Mouse (Mus musculus) WW6 (cell line): Measurements from ENCODE around the gene Ltbp4.
A peak's percentile ranks its signal among the peaks of the same experiment; 100 is the strongest.

ENCODE experiments used
- DNase-seq: peaks from one replicate; pipeline ENCODE4 v3.0.0-alpha.2; 2013; ENCODE audit warnings: low read depth, low spot score

The Ltbp4 gene

DNA sequence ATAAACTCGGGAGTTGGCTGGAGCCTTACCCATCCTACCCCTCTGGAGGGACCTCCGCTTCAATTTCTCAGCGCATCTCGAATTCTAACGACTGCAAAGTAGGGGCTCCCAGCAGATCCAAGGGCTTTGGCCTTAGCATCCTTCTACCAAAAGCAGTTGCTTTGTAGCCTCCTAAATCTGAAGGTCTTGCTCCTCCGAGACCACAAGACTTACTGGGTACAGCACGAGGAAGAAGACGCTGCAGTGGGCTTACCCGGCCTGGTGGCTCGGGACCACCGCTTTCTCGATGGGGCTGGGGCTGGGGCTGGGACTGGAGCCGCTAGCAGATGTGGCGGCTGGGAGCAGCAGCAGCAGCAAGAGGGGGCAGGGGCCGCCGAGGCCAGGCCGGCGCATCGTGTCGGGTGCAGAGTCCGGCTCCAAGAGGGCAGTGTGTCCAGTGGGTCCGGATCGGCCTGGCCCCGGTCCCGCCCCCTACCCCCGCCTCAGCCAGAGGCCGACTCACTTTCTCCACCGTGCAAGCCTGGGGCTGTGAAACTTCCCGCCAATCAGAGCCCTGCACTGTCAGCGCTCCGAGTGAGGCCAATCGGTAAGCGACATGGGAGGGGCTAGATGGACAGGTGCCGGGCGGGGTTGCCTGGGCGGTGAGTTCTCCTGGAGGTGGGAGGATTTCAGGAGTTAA, at the start of gene Ltbp4:
Gene Ltbp4 (minus strand): TSS at position 518 of the 679 bp plus-strand sequence.
- DNase-seq, result no peak

DNA sequence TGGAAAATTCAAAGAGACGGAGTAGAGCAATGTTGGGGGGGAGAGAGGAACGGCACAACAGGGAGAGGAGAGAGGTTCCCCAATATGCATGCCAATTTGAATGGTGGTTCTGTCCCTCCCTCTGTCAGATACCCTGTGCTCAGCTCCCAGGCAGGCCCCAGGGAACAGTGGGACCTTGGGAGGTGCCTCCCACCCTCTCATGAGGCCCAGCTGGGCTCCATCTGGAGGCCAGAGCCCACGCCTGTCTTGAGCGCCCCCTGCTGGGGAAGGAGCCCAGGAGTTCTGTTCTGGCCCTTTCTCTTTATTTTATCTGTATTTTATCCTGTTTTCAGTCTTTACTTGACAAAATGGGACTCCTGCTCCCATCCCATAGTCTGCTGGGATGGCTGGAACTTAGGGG, 47.2 kb upstream of the Ltbp4 start:
- no peak for DNase-seq

DNA sequence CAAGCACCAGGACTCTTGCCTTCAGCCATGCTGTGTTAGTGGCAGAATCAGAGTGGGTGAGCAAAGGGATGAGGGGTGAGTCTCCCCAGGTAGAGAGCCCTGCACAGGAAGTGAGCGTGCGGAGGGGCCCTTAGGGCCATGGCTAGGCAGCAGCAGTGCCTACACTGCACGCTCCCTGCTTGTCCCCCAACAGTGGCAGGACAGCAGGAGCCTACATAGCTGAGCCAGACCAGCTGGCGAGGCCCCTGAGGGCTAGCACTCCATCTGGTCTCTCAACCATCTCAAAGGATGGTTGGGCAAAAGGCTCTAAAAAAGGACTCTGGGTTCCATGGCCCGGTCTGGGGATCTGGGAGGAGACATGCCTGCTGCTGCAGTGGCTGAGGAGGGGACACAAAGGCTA, 46.6 kb upstream of the Ltbp4 start:
- no peak for DNase-seq

DNA sequence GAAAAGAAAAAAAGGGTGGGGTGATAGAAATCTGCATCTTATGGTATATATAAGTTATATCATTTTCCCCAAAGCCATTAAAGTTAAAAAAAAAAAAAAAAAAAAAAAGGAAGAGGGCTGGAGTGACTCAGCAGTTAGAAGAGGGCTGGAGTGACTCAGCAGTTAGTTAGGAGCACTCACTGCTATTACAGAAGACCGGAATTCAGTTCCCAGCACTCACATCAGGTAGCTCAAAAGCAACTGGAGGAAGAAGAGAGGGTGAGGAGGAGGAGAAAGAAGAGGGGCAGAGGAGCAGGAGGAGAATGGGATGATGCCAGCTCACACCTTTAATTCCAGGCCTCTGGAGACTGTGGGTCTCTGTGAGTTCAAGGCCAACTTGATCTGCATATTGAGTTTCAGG, 45.7 kb upstream of the Ltbp4 start:
- no peak for DNase-seq

DNA sequence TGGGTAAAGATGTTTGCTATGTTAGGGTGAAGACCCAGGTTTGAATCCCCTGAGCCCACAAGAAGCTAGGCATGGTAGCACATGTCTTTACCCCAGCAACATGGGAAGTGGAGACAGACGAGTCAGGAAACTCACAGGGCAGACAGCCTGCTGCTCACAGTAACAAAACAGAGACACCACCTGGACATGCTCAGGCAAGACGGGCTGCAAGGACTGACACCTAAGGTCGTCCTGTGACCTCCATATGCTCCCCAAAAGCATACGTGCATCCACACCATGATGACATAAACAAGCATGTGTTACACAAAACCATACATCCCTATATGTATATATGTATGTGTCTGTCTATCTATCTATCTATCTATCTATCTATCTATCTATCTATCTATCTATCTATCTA, 44.1 kb upstream of the Ltbp4 start:
- no peak for DNase-seq

DNA sequence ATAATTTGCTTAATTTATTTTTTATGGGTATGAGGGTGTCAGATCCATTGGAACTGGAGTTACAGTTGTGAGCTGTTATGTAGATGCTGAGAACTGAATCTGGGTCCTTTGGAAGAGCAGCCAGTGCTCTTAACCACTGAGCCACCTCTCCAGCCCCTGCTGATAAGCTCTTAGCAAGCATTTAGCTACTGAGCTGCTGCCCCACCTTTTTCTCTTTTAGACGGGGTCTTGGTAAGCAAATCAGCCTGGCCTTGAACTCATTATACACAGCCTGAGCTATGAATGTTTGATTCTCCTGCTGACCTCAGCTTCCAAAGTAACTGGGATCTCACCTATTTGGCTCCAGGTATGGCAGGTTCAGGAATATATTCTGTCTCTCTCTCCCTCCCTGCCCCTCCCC, 43.5 kb upstream of the Ltbp4 start:
- no peak for DNase-seq

DNA sequence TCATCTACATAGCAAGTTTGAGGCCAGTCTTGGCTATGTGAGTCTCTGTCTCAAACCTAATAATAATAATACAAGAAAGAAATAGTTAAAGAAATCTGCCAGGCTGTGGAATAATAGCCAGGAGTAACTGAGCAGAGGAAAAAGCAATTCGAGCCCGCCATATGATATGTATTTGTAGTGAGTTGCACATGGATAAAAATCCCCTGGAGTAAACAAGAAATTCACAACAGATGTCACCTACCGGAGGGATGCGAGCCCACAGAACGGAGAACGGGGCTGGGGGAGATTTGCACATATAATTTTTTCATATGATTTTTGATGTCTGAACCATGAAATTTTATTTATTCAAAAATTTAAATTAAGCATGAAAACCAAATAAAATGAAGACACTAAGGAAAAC, 42.3 kb upstream of the Ltbp4 start:
- no peak for DNase-seq

DNA sequence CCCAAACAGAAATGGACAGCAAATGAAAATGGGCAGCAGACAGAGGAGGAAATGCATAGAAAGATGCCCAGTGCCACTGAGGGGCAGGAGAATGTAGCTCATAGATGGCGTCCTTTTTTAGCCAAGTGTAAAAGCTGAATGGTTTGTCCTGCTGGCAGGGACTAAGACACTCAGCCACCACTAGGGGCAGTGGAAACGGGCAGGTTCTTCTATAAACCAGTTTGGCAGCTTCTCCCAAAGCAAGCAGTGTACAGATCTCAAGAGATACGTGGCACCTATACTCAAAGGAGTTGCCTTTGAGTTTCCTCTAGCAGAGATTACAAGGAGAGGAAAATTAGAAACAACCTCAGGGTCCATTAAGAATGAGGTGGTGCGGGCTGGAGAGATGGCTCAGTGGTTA, 40.9 kb upstream of the Ltbp4 start:
- DNase-seq, result no peak

DNA sequence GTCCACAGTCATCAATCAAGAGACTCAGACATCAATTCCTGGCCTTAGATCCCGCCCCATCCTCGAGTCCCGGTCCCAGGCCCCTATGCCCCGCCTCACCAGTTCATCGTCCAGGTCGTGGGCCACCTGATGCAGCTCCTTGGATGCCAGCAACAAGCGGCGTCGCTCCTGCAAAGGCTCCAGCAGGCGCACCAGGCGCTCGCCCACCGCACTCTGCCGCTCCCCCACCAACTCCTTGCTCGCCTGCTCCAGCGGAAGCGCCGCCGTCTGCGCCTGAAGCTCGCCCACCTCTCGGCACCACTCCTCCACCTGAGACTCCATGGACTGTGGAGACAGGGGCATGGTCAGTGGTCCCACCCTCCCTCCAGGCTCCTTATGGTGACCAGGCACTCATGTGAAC, 37.8 kb upstream of the Ltbp4 start:
- DNase-seq, result no peak

DNA sequence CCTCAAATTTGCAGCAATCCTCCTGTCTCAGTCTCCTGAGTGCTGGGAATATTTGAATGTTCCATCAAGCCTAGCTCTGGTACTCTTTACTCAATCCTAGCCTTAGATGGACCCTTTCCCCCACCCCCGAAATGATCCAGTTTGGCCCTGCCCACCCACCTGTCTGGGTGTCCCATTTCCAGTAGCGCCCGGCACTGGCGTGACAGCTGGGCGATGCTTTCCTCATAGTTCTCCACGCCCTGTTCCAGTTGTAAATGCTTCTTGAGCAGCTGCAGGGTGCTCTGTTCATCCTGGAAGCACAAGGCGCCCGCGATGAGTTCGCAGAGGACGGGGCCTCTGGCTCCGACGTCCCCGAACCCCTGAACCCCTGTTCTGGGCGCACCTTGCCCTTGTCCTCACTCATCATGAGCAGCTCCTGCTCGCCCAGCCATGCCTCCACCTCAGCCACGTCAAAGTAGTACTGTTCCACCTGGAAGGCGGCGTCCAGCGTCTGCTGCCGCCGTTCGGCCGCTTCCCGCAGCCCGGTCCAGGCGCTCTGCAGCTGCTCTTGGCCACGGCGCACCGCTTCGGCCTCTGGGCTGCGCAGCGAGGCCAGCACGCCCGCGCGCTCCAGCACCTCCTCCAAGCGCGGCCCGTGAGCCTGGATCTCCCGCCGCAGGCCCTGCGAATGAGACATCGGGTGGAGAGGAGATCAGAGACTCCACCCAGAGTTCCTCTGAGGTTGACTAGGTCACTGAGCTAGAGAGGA, 34.4 kb upstream of the Ltbp4 start:
- DNase-seq, result no peak

DNA sequence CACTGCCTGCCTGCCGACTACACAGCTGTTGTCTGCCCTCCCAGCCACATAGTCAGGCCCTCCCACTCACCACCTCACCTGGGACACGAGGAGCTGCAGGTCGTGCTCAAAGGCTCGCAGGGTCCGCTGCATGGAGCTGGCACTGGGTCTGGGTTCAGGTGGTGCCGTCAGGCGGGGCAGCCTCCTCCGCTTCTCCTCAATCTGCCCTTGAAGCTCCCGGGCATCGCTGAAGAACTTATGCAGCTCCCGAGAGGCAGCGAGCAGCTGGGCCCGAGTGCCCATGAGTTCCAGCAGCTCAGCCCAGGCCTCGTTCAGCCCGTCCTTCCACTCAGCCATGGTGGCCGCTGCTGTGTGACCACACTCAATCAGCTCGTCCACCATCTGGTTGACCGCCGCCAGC, 31.6 kb upstream of the Ltbp4 start:
- DNase-seq, result no peak

DNA sequence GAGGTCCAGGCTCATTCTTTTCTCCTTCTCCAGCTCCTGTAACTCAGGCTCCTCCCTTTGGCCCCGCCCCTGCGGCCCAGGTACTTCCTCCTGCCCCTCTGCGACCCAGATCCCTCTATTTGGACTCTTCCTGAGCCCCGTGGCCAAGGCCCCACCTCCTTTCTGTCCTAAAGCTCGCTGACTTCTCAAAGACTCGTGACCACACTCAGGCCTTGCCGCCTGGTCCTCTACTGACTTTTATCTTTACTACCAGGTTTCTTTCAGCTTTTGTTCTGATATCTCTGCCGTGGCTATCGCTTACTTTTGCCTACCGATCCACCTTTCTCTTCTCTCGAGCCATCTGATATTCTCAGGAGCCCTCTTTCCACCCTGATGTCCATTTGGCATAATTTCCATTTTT, 30.5 kb upstream of the Ltbp4 start:
- DNase-seq, result no peak

DNA sequence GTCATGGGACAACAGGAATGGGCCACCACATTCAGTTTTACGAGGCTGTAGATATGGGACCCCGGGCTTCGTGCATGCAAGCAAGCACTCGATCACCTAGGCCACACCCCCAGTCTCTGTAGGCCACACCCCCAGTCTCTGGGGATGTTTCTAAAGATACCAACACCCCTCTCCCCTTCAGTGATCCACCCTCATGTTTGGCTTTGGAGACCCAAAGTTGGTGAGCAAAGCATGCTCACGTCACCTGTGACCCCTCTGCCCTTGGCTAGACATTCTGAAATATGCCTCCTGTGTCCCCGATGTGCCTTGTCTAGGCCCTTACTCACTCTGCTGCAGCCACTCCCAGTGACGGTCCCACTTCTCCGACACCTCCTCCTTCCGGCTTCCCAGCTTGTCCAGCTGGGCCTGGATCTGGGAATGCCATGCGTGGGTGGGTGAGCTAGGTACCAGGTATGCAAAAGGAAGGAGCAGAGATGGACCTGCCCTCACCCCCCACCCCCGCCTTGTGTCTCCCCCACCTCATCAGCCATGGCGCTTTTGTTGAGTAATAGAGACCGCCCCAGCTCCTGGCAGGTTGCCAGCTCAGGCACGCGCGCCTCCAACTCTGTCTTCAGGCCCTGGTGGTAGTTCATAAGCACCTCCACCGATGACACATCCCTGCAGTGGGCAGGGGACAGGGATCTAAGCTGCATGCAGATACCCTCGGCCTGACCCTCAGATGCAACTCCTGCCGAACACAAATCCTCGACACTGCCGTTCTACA, 28.8 kb upstream of the Ltbp4 start:
- no peak for DNase-seq

DNA sequence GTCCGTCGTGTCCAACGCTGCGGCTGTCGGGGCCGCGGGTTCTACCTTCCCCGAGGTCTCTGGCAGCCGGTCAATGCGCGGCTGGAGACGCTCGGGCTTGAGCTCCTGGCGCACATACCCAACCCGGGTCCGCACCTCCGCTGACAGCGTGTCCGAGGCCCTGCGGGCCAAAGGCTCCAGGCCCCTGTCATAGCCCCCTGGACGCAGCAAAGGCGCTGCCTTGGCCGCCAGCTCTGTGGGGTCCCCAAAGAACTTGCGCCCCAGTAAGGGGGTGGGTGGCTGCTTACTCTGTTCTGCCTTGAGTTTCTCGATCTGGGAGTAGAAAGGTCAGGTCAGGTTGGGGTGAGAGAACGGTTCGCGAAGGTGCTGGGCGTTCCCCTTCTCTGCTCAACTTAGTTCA, 26.9 kb upstream of the Ltbp4 start:
- no peak for DNase-seq

DNA sequence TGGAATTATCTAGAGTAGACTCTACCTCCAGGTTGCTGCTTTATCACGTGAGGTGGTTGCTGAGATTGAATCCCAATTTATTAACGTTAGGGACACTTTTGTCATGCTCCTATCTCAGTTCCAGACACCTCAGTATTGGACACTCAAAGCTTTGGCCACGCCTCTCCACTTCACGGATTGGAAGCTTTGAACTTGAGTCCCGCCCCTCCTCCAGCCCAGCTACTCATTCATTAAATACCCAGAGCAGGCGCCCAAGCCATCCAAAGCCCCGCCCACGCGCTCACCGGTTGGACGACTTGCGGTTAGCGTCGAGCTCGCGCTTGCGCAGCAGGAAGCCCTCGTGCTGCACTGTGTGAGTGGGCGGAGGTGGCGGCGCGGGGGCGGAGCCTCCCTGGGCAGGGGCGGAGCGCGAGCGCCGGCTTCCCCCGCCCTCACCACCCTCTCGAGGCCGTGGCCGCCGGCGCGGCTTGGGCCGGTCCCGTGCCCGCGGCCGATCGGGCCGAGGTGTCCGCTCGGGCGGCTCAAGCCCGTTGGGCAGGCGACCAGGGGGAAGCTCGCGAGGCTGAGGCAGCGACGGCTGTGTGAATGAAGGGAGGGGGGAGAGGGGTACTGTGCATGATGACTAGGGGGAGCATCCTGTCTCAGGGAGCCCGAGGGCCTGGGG, 23.9 kb upstream of the Ltbp4 start:
- peak; percentile 99 for DNase-seq

DNA sequence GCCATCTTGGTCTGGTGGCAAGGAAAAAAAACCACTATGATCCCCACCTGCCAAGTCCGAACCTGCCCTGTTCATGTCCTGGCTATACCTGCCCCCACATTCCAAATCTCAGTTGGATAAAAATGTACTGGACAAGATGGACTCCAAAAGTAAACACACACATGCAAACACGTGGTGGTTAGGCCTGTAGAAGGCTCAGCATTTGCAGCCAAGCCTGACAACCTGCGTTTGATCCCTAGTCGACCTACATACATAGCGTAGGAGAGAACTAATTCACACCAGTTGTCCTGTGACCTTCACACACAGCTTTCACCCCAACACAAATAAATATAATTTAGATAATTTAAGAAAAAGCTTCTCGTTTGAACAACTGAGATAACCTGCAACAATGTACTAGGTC, 23.3 kb upstream of the Ltbp4 start:
- no peak for DNase-seq

DNA sequence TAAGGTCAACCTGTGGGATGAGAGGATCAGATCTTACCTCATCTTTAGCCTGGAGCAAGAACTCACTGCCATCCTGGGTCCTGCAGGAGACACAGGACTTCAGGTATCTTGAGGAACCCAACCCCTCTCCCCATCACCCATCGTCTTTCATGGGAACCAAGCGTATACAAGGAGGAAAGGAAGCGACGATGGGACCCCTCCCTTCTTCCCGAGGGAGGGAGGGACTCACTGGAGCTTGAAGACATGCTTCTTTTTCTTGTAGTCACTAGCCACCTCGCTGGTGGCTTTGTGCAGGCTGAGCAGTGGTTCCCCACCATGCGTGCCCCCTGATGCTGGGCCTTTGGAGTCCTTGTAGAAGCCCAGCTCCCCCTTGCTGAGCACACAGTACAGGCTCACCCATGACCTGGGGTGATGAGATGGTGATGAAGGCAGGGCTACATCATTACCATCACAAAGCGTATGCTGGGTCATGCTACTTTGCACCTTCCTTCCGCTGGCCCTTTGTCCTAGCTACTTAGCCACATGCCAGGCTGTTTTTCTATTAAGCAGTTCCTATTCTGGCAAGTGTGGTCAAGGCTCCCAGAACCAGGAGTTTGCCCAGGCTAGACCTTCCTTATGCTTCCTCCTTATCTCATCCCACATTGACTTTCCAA, 22.3 kb upstream of the Ltbp4 start:
- no peak for DNase-seq

DNA sequence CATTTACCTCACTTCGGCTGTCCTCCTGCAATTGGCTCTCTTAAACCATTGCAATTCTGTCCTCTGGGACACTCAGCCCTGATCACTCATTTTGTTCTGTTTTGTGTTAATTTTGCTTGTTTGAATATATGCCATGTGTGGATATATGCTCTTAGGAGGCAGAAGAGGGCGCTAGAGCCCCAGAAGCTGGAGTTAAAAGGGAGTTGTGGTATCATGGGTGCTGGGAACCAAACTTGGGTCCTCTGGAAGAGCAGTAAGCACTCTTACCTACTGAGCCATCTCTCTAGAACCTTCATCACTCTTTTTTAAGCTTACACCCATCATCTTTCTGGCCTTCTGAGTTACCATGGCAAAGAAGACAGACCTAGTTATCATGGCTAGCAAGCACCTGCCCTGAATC, 21.7 kb upstream of the Ltbp4 start:
- DNase-seq, result no peak

DNA sequence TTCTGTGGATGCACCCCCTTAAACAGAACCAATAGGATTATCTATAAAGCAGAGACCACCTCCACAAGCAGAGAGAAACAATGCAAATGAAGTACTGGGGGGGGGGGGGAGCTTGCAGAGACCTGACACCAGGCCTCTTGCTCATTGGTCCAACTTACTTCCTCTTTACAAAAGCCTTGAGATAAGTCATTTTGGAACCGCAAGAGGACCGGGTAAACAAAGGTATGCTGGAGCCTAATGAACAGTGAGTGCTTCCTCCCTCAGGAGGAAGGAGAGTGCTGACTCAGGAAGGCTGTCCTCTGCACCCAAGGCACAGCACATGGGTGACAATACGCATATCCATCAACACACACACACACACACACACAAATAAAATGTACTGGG, 20.1 kb upstream of the Ltbp4 start:
- no peak for DNase-seq

DNA sequence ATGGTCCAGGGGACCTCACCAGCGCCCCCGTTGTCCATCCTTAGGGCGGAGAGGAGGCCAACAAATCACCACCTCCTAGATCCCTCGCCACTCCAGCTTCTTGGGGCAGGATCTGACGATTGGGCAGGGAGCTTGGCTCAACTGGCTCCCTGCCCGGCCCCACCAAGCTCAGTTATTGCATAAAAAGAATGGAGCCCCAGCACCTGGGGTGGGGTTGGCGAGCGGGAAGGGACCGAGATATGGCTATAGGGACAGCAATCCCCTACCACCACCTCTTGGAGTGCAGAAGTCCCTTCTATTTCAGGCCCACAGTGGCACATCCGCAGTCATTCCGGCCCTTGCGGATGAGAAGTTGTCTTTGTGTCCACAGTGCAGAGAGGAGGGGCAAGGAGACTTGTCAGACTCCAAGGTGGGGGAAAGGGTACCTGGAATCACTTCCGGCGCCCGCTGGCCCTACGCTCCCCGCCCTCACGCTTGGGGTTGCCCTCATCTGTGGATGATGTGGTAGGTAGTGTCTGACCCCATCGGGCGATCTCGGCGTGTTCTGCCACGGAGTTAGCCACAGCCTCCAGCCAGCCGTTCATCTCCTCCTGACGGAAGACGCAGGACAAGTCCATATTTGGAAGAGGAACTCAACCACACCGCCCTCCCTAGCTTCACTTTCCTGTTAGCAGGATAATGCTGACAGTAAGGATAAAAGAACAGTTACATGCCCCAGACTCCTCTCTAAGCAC, 19.5 kb upstream of the Ltbp4 start, which contains the start of gene Gm20479:
Gene Gm20479 (minus strand): TSS at position 559 of the 734 bp plus-strand sequence.
- no peak for DNase-seq

DNA sequence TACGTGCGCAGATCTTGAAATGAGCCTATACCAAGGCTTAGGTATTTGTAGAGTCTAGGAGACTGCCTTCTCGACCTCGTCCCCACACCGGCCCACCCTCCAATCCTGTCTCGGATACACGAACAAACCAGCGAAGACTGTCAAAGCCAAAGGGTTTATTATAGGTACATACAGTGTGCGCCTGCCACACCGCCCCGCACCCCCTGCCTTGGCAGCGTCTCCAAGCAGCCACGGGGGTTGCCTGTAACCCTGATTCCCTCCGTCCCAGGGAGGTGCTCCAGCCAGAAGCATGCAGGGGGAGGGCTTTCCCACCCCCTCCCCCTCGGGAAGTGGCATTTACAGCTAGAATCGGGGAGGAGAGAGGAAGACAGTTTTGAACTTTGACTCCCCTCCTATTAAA, 18.8 kb upstream of the Ltbp4 start:
- DNase-seq, result no peak
